Mouse (Mus musculus) adrenal gland, postnatal 4 days (tissue): ENCODE data around the gene Gfer. TPM values are rescaled to one million over a fixed set of nuclear protein-coding genes. Genes with fewer than 3 reads are reported as not detected.

Experiments used
- DNase-seq, 2 experiments: peaks; one replicate each; pipeline ENCODE4 v3.0.0; 2021 to 2022; ENCODE audit warnings: low spot score in 2 of 2, mixed read lengths in 2 of 2
- long read RNA-seq, 2 experiments: library from polyadenylated mRNA; stranded (forward); transcript quantifications; one replicate each; pipeline ENCODE4 v2.0.0; 2021
- total RNA-seq, 2 experiments: library from RNA; stranded (reverse); gene quantifications; 2 replicates each; pipeline ENCODE4 v1.2.3; 2021

Gene Gfer
- total RNA-seq: 10 to 100 TPM; 28.4 to 28.8 TPM
- long read RNA-seq, experiment 1, transcript Gfer-201 (3 exons, 1,776 nt): major isoform, 13 of 29 reads
- long read RNA-seq, experiment 1, transcript Gfer-204 (4 exons, 1,177 nt): minor isoform, 8 of 29 reads
- long read RNA-seq, experiment 1, partial matches to known transcripts: 0 of 29 reads
- long read RNA-seq, experiment 1, other reads (novel, unspliced or antisense): 7 of 29 reads
- long read RNA-seq, experiment 2, transcript Gfer-201 (3 exons, 1,776 nt): major isoform, 19 of 39 reads
- long read RNA-seq, experiment 2, transcript Gfer-204 (4 exons, 1,177 nt): minor isoform, 6 of 39 reads
- long read RNA-seq, experiment 2, partial matches to known transcripts: 0 of 39 reads
- long read RNA-seq, experiment 2, other reads (novel, unspliced or antisense): 9 of 39 reads

DNA sequence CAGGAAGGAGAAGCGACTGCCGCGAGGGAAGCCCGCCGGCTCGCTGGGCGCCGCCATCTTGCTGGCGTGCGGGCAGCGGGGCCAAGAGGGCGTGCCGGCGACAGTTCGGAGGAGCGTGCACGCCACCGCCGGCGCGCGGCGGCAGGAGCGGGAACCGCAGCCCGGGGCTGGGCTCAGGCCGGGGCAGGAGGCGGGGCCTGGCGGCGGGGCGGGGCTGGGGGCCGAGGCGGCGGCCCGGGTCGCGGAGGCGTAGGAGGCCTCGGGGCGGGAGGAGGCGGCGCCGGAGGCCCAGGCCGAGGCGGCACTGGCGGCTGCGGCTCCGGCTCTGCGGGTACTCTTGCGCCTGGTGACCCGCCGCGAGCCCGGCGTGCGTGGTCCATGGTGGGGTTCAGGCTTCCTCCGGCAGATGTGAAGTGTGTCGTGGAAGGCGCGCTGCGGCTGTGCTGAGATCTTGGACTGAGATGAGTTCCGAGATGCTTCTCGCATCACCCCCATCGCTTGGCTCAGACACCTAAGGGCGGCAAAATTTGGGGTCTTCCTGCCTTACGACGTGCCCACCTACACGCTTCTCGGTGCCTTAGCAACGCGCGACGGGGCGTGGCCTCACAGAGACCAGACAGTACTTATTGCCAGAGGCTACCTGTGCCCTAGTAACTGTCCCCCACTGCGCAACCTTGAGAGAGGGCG is at the start of gene Gfer, which contains the start of gene Noxo1:
Gene Gfer, minus strand, starts transcription at position 146 of the 687 bp plus-strand sequence.
Gene Noxo1, plus strand, starts transcription at position 224 of the 687 bp plus-strand sequence.
- DNase-seq: peak; percentile 66 to 81

DNA sequence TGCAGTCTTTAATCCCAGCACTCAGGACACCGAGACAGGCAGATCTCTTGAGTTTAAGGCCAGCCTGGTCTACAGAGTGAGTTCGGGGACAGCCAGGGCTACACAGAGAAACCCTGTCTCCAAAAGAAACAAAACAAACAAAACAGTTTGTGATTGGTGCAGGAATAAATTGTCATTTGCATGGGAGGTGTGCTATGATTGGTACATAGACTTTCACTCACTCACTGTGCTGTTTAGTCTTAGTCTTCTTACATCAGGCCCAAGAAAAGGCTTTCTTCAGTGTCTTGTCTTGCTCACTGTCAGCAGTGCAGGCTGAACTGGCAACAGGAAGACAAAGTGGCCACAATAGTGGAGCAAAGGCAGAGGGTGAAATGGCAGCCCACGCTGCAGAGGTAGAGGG is 48.4 kb upstream of the Gfer start:
- no peak for DNase-seq

DNA sequence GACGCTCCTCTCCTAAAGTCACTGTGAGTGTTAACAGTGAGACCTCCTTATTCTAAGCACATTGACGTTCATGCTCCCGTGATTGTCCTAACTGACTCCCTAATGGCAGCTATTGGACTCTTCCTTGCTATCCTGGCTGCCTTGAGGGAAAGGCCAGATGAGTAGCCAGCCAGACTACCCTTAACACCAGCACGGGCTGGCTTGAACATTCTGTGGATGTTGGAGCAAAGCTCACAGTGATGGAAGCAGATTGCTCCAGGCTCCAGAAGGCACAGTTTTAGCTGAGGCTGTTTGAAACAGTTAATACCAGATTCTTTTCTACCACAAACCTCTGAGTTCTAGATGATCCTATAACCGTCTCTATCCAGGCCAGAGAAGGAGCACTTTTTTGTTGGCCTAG is 47.9 kb upstream of the Gfer start:
- DNase-seq: no peak

DNA sequence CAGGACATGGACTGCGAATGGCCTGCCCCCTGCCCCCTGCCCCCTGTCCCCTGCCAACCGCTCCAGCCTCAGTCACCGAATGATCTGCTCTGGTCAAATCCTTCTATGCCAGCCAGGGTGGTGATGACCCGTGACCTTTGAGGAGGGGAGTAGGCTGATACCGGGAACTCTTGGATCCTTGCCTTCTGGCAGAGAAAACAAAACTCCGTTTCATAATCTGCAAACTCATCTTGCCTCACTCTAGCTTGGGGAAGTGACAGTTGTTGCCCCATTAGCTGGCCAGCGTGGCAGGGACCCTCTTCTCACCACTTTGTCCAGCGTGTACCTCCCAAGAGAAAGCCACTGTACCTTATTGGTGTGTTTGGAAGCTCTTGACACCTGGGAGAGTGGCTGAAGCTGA is 46.4 kb upstream of the Gfer start:
- no peak for DNase-seq

DNA sequence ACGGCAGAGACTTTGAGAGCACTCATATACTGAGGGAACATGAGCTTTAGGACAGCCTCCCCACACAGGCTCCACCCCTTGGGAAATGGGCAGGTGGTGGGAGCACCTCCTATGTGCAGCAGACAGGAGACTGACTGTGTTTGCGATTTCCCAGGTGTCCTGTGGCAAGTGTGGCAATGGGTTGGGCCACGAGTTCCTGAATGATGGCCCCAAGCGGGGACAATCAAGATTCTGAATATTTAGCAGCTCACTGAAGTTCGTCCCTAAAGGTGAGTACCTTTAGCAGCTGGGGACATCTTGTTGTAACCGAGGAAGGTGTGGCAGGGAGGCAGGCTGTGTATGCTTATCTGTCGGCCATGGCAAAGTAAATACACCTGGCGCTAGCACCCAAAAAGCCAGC is 44.0 kb upstream of the Gfer start:
- DNase-seq: no peak

DNA sequence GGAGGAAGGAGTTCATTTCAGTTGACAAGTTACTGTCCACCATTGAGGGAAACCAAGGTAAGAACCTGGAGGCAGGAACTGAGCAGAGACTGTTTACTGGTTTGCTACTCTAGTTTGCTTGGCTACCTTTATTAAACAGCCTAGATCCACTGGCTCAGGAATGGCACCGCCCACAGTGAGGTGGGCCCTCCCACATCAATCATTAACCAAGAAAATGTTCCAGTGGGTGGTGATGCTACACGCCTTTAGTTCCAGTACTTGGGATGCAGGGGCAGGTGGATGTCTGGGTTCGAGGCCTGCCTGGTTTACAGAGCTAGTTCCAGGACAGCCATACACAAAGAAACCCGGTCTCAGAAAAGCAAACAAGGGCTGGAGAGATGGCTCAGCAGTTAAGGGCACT is 42.3 kb upstream of the Gfer start:
- DNase-seq: no peak

DNA sequence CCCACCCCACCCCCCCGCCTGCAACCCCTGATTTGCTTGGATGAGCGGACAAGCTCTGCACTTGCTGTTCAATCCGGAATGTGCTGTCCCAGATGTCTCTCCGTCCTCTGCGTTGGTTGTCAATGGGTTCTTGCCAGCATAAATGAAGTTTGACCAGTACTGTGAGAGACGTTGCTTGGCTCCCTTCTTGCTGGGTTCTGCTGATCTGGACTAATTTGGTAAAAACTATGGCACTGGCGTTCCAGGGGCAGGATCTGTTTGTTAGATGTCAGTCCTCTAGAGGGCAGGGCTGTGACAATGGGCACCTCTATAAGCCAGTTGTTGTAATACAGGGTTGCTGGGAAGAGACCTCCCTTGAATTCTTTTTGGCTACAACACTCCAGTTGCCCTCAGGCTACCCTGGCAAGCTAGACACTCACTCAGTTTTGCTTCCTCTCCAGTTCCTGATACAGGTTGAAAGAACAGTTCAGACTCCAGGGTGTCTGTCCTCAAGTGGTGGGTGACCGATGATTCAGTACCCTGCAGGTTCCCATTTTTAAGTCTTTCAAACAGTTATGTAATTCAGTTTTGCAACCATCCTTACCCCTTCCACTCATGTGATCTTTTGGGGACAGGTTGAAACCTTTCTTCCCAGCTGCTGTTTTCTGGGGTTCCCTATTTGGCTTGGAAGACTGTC is 41.3 kb upstream of the Gfer start:
- DNase-seq: no peak

DNA sequence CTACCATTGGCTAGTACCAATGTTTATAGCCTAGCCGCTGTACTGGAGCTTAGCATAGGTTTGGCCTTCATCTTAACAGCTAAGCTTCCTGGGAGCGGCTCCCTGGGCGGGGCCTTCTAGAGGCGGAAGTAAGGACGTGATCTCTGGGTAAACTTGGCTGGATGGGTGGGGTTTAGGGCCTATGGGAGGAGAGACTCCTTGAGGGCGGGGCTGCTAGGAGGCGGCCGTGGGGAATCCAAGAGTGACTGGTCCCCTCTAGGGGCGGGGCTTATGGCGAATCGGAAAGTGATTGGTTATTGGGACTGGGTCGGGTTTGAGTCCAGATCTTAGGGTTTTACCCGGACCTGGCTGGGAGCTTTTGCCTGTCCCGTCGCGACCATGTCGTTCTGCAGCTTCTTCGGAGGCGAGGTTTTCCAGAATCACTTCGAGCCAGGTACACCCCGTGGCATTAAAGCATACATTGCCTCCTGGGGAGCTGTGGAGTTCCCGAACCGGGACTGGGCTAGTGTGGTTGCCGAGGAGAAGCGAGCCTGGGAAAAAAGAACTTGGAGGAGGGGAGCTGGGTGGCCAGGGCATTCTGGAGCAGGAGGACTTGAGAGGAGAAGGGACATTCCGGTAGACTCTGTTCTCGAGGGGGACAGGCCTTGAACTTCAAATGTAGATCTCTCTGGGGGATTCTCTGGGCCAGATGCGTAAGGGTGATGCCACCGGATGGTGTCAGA is 40.5 kb upstream of the Gfer start, which contains the start of gene Msrb1:
Gene Msrb1, plus strand, starts transcription at position 313 of the 722 bp plus-strand sequence.
- peak; percentile 71 to 93 for DNase-seq

DNA sequence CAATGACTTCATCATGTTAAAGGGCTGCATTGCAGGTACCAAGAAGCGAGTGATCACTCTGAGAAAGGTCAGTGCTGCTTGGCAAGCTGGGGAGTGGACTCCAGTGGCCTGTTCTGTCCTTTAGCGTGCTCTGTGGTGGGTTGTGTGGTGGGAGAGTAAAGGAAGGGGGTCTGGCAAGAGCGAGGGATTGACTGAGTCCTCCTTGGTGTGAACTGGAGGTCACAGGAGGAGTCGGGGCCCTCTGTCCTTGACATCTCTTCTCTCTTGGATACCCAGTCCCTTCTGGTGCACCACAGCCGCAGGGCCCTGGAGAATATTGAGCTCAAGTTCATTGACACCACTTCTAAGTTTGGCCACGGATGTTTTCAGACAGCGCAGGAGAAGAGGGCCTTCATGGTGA is 39.5 kb upstream of the Gfer start:
- no peak for DNase-seq

DNA sequence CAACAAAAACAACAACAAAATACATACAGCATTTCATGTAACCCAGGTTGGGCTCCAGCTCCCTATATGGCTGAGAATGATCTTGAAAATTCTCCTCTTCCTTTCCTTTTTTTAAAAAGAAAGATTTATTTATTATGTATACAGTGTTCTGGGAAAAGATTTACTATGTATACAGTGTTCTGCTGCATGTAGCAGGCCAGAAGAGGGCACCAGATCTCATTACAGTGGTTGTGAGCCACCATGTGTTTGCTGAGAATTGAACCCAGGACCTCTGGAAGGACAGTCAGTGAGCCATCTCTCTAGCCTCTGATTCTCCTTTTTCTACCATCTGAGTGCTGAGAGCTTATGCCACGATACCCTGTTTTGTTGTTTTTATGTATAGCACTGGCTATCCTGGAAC is 38.6 kb upstream of the Gfer start:
- no peak for DNase-seq

DNA sequence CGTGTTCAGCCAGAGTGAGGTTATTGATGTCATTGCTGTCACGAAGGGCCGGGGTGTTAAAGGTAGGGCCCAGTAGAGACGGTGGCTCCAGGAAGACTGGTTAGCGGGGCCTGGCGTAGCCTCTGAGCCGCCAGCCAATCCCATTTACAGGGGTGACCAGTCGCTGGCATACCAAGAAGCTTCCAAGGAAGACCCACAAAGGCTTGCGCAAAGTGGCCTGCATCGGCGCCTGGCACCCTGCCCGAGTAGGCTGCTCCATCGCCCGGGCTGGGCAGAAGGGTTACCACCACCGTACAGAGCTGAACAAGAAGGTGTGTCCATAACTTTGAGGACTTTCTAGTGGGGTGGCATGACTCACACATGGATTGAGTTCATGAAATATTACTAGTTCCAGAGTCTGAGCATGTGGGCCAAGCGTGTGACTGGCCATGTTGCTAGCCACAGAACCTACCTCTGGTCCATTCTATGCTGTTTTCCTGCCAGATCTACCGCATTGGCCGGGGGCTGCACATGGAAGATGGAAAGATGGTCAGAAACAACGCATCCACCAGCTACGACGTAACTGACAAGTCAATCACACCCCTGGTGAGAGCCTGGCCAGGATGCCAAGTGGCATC is 37.6 kb upstream of the Gfer start:
- DNase-seq: no peak

DNA sequence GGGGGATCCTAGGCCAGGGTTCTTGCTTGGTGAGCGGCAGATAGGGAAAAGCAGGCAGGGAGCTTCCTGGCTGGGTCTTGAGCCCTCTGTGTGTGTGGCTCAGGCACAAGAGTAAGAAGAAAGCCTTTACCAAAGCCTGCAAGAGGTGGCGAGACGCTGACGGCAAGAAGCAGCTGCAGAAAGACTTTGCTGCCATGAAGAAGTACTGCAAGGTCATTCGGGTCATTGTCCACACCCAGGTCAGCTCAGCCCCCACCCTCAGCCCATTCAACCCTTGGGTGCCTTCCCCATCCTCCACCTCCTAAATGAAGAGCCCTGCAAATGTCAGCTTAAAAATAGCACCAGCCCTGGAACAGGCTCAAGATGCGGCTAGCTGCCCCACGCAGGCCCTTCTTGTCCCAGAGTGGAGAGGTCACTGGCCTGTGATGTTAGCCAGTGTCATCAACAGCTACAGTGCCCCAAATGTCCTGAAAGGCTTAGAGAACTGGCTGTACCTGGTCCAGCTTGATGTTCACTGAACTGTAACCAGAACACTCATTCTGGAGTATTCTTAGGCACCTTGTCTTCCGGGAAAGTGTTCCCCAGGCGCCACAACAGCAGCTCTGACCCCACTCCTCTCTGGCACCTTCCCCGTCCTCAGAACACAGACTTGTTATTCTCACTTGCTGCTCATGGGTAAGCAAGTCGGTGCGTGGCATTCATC is 36.4 kb upstream of the Gfer start:
- DNase-seq: no peak

DNA sequence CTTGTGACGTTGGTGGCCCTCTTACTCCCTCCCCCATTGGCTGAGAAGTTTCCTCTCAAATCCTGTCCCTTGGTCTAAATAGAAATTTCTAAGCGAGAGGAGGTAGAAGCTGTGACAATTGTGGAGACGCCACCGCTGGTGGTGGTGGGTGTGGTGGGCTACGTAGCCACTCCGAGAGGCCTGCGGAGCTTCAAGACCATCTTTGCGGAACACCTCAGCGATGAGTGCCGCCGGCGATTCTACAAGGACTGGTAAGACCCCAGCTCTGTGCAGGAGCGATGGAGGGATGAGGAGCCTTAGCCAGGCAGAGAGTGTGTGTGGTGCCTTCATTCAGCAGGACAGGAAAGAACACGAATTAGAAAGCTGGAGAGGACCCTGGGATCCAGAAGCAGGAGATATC is 34.8 kb upstream of the Gfer start:
- DNase-seq: no peak

DNA sequence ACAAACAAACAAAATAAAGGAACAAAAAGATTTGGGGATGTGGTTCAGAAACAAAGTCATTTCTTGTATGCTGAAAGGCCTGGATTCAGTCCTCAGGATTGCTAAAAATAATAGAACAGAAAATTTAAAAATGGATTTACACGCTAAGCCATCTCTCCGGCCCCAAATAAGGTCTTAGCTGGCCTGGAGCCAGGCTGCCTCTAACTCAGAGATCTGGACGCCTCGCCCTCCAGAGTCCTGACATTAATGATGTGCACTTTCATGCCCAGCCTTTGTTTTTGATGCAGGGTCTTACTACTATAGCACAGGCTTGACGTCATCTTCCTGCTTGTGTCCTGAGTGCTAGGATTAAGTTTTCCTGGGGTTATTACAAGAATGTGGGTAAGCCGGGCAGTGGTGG is 33.1 kb upstream of the Gfer start:
- no peak for DNase-seq

DNA sequence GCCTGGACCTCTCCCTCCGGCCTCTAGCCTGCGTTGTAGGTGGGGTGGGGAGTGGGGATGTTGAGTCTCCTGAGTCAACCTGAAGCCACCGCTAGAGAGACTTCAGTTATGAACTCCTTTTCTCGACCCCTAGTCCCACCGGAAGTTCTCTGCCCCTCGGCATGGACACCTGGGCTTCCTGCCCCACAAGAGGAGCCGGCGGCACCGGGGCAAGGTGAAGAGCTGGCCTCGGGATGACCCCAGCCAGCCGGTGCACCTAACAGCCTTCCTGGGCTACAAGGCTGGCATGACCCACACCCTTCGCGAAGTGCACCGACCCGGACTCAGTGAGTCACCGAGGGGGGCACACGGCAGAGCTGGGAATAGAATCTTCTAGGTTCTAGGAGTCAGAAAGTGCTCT is 32.2 kb upstream of the Gfer start:
- DNase-seq: no peak

DNA sequence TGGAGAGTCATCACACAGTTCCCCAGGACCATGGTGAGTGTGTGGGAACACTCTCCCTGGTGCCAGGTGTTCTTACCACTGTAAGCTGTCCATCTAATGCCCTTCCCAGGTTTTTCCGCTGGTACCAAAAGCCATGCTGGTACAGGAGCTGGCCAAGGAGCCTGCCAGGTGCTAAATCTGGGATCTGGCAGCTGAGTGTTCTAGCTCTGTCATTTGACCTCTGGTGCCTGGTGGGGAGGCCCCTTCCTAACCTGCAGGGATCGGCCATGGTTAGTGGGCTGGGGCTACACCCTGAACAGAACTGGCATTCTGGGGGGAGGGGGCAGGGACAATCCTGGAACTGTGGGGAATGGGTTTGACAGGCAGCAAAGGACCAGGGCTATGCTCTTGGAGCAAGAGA is 31.7 kb upstream of the Gfer start, which contains the start of gene Rpl3l:
Gene Rpl3l, plus strand, starts transcription at position 203 of the 400 bp plus-strand sequence.
- no peak for DNase-seq

DNA sequence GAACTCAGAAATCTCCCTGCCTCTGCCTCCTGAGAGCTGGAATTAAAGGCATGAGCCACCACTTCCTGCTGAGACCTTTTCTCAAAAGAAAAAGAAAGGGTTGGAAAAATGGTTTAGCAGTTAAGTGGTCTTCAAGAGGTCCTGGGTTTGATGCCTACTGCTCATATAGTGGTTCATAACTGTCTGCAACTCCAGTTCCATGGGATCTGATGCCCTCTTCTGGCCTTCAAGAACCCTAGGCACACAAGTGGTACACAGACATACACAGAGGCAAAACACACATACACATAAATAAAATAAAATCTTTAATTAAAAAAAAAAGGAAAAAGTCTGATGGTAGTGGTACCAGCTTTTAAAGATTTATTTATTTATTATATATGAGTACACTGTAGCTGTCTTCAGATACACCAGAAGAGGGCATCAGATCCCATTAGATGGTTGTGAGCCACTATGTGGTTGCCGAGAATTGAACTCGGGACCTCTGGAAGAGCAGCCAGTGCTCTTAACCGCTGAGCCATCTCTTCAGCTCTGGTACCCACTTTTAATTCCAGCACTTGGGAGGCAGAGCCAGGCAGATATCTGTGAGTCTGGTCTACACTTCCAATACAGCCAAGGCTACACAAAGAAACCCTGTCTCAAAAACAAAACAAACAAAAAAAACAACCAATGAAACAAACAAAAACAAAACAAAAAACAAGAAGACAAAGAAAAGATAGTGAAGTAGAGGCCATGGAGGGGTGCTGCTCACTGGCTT is 29.9 kb upstream of the Gfer start:
- DNase-seq: no peak

DNA sequence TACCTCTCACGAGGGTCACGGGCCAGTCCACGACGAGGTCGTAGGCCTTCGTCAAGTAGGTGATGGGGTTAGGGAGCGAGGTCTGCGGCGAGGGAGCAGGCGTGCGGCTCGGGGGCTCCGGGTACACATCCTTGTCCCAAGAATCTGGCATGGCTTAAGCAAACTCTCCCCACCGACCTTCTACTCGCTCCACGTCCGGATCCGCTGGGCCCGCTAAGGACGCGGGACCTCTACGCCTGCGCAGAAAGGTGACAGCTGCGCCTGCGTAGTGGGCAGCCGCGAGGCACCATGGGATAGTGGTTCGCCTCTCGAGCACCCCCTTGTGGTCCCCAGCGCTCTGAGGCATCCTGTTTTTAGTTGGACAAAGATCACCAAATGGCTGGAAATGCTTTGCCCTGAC is 28.2 kb upstream of the Gfer start, which contains the start of gene Ndufb10:
Gene Ndufb10, minus strand, starts transcription at position 295 of the 400 bp plus-strand sequence.
- peak; percentile 97 to 98 for DNase-seq

DNA sequence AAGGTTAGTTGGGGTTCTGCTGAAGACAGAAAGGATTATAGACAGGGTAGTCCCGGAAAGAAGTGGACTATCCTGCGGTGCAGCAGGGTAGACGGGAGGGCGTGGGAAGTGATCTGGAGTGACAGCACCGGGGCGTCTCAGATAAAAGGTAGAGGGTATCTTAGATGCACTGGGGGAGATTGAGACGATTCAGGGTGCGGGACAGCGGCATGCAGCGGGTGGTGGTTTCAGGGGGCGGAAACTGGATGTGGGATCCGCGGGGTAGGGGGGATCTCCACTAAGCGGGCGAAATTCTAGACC is 27.9 kb upstream of the Gfer start:
- DNase-seq: no peak
